Comparison of ENCODE assay signal across 8 mouse cellular contexts in the genomic region with DNA sequence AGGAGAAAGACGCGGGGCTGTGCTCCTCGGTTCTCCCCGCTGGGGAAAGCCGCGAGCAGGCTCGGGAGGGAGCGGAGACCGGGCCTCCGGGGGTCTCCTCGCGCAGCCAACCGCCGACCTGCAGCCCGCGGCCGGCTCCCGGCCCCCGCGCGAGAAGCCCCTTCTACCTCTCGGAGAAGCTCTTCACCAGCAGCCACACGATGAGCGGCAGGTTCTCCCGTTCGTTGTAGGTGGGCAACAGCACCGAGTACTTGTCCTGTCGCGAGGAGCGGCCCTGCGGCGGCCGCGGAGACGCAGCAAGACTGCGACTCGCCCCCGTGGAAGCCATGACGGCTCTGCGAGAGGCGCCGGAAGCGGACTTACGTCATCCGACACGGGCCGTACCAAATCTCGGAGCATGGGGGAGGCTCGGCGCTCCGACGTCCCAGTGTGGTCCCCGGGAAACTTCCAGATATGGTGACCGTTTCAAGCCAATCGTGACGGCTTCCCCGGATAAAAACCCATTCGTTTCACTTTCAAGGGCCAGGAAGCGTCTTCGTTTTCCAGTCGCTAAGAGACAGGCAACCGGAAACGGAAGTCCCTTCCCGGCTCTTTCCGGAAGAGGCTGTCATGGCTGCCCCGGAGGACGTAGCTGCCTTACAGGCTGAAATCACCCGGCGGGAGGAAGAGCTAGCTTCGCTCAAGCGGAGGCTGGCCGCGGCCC. TPM values are rescaled to one million over a fixed set of nuclear protein-coding genes. Genes with fewer than 3 reads are reported as not detected.
A peak's percentile ranks its signal among the peaks of the same experiment; 100 is the strongest.
DNase-seq lines count a peak whose midpoint lies in the region; ATAC-seq and TF ChIP-seq lines count a peak whose summit lies in the region.

A gene (minus strand): TSS at position 339 of the 703 bp plus-strand sequence.
A gene (minus strand): TSS at position 566 of the 703 bp plus-strand sequence.
A gene (plus strand): TSS at position 597 of the 703 bp plus-strand sequence.

- peak; percentile 93 for ATAC-seq in hindbrain, embryonic 16.5 days
- peak; percentile 86 for ATAC-seq in megakaryocyte, adult 5-6 weeks (ENCODE audit: poor library complexity, severe bottlenecking)

- TF ChIP-seq CTCF in left cerebral cortex, adult 2 months (IDR thresholded peaks at IDR 0.05) = no peak

- H3K4me1 ChIP-seq in hindbrain, embryonic 16.5 days (ENCODE audit: control insufficient read depth, insufficient read depth, low read depth, low read length) = peaks cover 33% of the 10 kb centered on the region

- peak within 1 kb of the TSS; percentile 97 for H3K27ac ChIP-seq in hindbrain, embryonic 16.5 days (ENCODE audit: low read depth, low read length)
- peak within 1 kb of the TSS; percentile 99 for H3K27ac ChIP-seq in left cerebral cortex, adult 2 months

- under 1% methylated on average over 60 of the region's 73 CpGs for WGBS in hindbrain, embryonic 16.5 days

- H3K4me3 ChIP-seq in hindbrain, embryonic 16.5 days (ENCODE audit: low read length) = peak within 1 kb of the TSS; percentile 99
- H3K4me3 ChIP-seq in left cerebral cortex, adult 2 months = peak within 1 kb of the TSS; percentile 94

- H3K36me3 ChIP-seq in hindbrain, embryonic 16.5 days (ENCODE audit: control insufficient read depth, insufficient read depth, low read length) = peaks cover 5% of the 10 kb centered on the region; the same call in 1 of the 2 replicates

- peak within 1 kb of the TSS; percentile 90 for H3K9ac ChIP-seq in hindbrain, embryonic 16.5 days (ENCODE audit: low read depth, low read length)

- peak within 1 kb of the TSS; percentile 99 for H3K4me2 ChIP-seq in hindbrain, embryonic 16.5 days (ENCODE audit: low read length)

- peak; percentile 88 for DNase-seq in T-cell, adult 2 months (ENCODE audit: low spot score)
- DNase-seq in cerebellum, postnatal 36 days = peak; percentile 80 to 89
- peak; percentile 87 for DNase-seq in gastrocnemius, adult 18-20 months (ENCODE audit: low spot score)
- DNase-seq in left cerebral cortex, adult 2 months (ENCODE audit: extremely low spot score in 1 of 2, low spot score in 2 of 2) = peak; percentile 86 to 87
- peak; percentile 84 to 92 for DNase-seq in right cerebral cortex, adult 2 months (ENCODE audit: low spot score in 2 of 2)
- DNase-seq in urinary bladder, postnatal 14 days (ENCODE audit: low spot score) = peak; percentile 85

- no peaks in the 10 kb centered on the region for H3K9me3 ChIP-seq in hindbrain, embryonic 16.5 days (ENCODE audit: control insufficient read depth, low read length)

- H3K27me3 ChIP-seq in hindbrain, embryonic 16.5 days (replicated peaks; ENCODE audit: control insufficient read depth, insufficient read depth, low read length) = no peaks in the 10 kb centered on the region

- intact Hi-C loops in left cerebral cortex, adult 2 months (cut with DNase I) = loop anchor here (2.0 kb wide), 1 partner anchor 23 kb away; a partner anchor contains a TSS

RNA-seq across cellular contexts. Expression of the first gene that starts in this region (rescaled TPM):
- total RNA-seq in gastrocnemius, adult 18-20 months (2021) = 10 to 100 TPM; 10.1 to 14.1 TPM
- 15.1 and 16.8 TPM in 2 replicates for polyA plus RNA-seq in hindbrain, embryonic 16.5 days (2015; fragmentation: Nextera tagmentation; extraction: Ambion mirVana)
- 10 to 100 TPM; 26.9 to 32.3 TPM for total RNA-seq in left cerebral cortex, adult 2 months (2021)
- total RNA-seq in megakaryocyte, adult 5-6 weeks (2015) = 36.1 and 47.1 TPM in 2 replicates
- total RNA-seq in megakaryocyte, adult 5-6 weeks (2017) = 33.2 and 44.6 TPM in 2 replicates

RNA-seq across cellular contexts. Expression of the second gene that starts in this region (rescaled TPM):
- total RNA-seq in gastrocnemius, adult 18-20 months (2021) = 10 to 100 TPM; 75.5 to 85.3 TPM
- 60.0 and 67.8 TPM in 2 replicates for polyA plus RNA-seq in hindbrain, embryonic 16.5 days (2015; fragmentation: Nextera tagmentation; extraction: Ambion mirVana)
- total RNA-seq in left cerebral cortex, adult 2 months (2021) = 10 to 100 TPM; 68.5 to 75.8 TPM
- total RNA-seq in megakaryocyte, adult 5-6 weeks (2015) = 59.5 and 81.8 TPM in 2 replicates
- 28.1 and 67.3 TPM in 2 replicates for total RNA-seq in megakaryocyte, adult 5-6 weeks (2017)

RNA-seq across cellular contexts. Expression of the third gene that starts in this region (rescaled TPM):
- total RNA-seq in gastrocnemius, adult 18-20 months (2021) = 1 to 10 TPM; 5.0 to 5.1 TPM
- 6.9 and 7.5 TPM in 2 replicates for polyA plus RNA-seq in hindbrain, embryonic 16.5 days (2015; fragmentation: Nextera tagmentation; extraction: Ambion mirVana)
- total RNA-seq in left cerebral cortex, adult 2 months (2021) = 10 to 100 TPM; 19.6 to 20.1 TPM
- 3.4 and 4.0 TPM in 2 replicates for total RNA-seq in megakaryocyte, adult 5-6 weeks (2015)
- 1.7 and 2.1 TPM in 2 replicates for total RNA-seq in megakaryocyte, adult 5-6 weeks (2017)

Comparison
In these comparisons a context has a peak if more than half of its experiments do, and no peak if none do; other contexts are left out.
1. Peak in every context shown above with its lines: DNase-seq, ATAC-seq, H3K4me3 ChIP-seq and H3K27ac ChIP-seq.